18 mouse cellular contexts compared by ENCODE assay signal in genomic region chr12:57926886-57927285, GRCm38 (mm10).
"Had no signal": no experiment of that assay in that cellular context is flagged by ENCODE, and none has a peak within 500 bp of the region (broad histone marks: within the 10 kb centered on the region; RNA-seq: fewer than 3 reads in every experiment).

No protein-coding gene starts in this region.

- H3K4me2 ChIP-seq: lung, embryonic 14.5 days; midbrain, embryonic 12.5 days; neural tube, embryonic 13.5 days; neural tube, embryonic 15.5 days had no signal

- H3K4me3 ChIP-seq: midbrain, embryonic 10.5 days; midbrain, embryonic 12.5 days; myocyte; neural tube, embryonic 13.5 days; neural tube, embryonic 15.5 days had no signal

- H3K9ac ChIP-seq: lung, embryonic 14.5 days; midbrain, embryonic 12.5 days; neural tube, embryonic 13.5 days; neural tube, embryonic 15.5 days had no signal

- H3K9me3 ChIP-seq: midbrain, embryonic 10.5 days; midbrain, embryonic 12.5 days; neural tube, embryonic 13.5 days; neural tube, embryonic 15.5 days had no signal

- H3K27ac ChIP-seq: midbrain, embryonic 10.5 days; midbrain, embryonic 12.5 days; neural tube, embryonic 13.5 days; neural tube, embryonic 15.5 days had no signal

- H3K27me3 ChIP-seq: midbrain, embryonic 12.5 days; neural tube, embryonic 13.5 days; neural tube, embryonic 15.5 days had no signal

- H3K4me1 ChIP-seq: midbrain, embryonic 10.5 days; midbrain, embryonic 12.5 days; neural tube, embryonic 13.5 days; neural tube, embryonic 15.5 days had no signal

- DNase-seq: lung, adult 18-20 months; lung, embryonic 14.5 days; lung, postnatal 10 days; lung, postnatal 4 days; midbrain, embryonic 14.5 days; retina, postnatal 1 day; right cerebral cortex, adult 18-20 months; right cerebral cortex, postnatal 25 days; right cerebral cortex, postnatal 4 days; spleen, adult 18-20 months; thymus, adult 18-20 months; thymus, postnatal 14 days; thymus, postnatal 36 days had no signal

- H3K36me3 ChIP-seq: midbrain, embryonic 10.5 days; midbrain, embryonic 12.5 days; neural tube, embryonic 13.5 days; neural tube, embryonic 15.5 days had no signal
